Mouse (Mus musculus) small intestine, adult 10 weeks (tissue): ENCODE data around the gene Gad2. TPM values are rescaled to one million over a fixed set of nuclear protein-coding genes. Genes with fewer than 3 reads are reported as not detected.

Experiments
- polyA plus RNA-seq: library from polyadenylated mRNA; stranded (reverse); fragments of 350-450 nt; fragmentation: Illumina TruSeq; extraction: RNeasy Lipid Tissue Mini Kit (QIAGEN cat#74804); gene quantifications from one replicate; pipeline ENCODE4 v1.2.3, GENCODE M21; 2014; ENCODE audit warnings: low replicate concordance

The Gad2 gene
- 0.30 TPM for polyA plus RNA-seq

DNA sequence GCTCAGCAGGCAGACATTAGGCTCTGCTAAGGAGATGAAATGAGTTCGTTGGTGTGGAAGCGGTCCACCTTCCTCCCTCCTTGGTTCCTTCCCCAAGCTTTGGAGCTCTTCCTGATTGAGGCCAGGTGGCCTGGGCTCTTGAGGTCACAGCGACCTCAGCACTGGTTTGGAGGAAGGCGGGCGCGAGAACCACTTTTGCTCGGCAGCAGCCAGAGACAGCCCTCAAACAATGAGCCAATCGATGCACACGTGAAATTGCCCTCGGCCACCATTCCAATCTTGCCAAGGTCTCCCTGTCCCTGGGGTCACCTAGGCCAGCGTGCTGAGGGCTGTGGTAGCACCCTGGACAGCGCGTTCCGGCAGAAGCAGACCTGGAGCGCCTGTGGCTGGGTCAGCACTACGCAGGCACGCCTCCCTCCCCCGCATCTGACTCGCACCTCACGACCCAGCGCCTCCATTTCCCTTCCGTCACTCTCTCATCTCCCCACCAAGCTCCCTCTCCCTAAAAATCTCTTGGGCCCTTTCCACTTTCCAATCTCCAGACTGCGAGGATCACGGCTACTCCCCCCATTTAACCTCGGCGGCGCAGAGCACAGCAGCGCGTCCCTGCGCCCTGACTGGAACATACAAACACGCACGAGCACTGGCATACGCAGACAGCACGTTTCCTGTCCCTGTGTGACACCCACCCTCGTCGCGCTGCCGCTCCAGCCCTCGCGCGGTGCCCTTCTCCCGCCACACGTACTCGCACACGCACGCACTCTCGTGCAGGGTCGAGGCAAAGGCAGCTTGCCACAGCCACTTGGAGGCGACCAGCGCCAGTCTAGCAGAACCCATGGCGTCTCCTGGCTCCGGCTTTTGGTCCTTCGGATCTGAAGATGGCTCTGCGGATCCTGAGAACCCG, at the start of gene Gad2:
TSS of gene Gad2 (plus strand) at position 378 of the 904 bp plus-strand sequence.

Other genes with a start within 250 kb of the Gad2 start
- 11.1 TPM for gene Apbb1ip, start 151.9 kb downstream of the Gad2 start, polyA plus RNA-seq